Mouse (Mus musculus): ENCODE data around the gene Wdr34. TPM values are rescaled to one million over a fixed set of nuclear protein-coding genes. Genes with fewer than 3 reads are reported as not detected.

The Wdr34 gene
- 1 to 10 TPM; 4.4 to 5.0 TPM for total RNA-seq (2021)
- long read RNA-seq, experiment 1, transcript Wdr34-201 (9 exons, 1,814 nt) = major isoform, 11 of 11 reads
- long read RNA-seq, experiment 1, partial matches to known transcripts = 0 of 11 reads
- long read RNA-seq, experiment 1, other reads (novel, unspliced or antisense) = 0 of 11 reads
- long read RNA-seq, experiment 2, transcript Wdr34-201 (9 exons, 1,814 nt) = major isoform, 11 of 11 reads
- long read RNA-seq, experiment 2, partial matches to known transcripts = 0 of 11 reads
- long read RNA-seq, experiment 2, other reads (novel, unspliced or antisense) = 0 of 11 reads

- peak; percentile 99 for DNase-seq
- peak within 1 kb of the TSS; percentile 97 for H3K27ac ChIP-seq
- no peak for TF ChIP-seq CTCF (IDR thresholded peaks at IDR 0.05)
- peak within 1 kb of the TSS; percentile 81 for H3K4me3 ChIP-seq
- intact Hi-C loops (cut with DNase I) = loop anchor here (2.0 kb wide), 1 partner anchor 14 kb away; no protein-coding TSS in a partner anchor
These were observed at the start of gene Wdr34 for GRCm38 (mm10) chr2:30048699-30049388. Gene Wdr34, minus strand, starts transcription at chr2:30048881.

GRCm38 (mm10) chr2:30095882-30096527, 47.3 kb upstream of the Wdr34 start:
- intact Hi-C loops (cut with DNase I) = loop anchor here (1.0 to 2.0 kb wide), 2 partner anchors 19 to 53 kb away; partner anchors contain the start of gene Pkn3
- peak; percentile 59 for DNase-seq
- no peak overlapping the region for H3K4me3 ChIP-seq
- no peak overlapping the region for H3K27ac ChIP-seq
- TF ChIP-seq CTCF (IDR thresholded peaks at IDR 0.05) = peak; percentile 81

GRCm38 (mm10) chr2:30094208-30094588, 45.5 kb upstream of the Wdr34 start:
- peak overlapping the region; percentile 83 for H3K27ac ChIP-seq
- no peak for TF ChIP-seq CTCF (IDR thresholded peaks at IDR 0.05)
- intact Hi-C loops (cut with DNase I) = no loop called here
- peak overlapping the region; percentile 88 for H3K4me3 ChIP-seq
- no peak for DNase-seq

- intact Hi-C loops (cut with DNase I) = loop anchor here (2.0 kb wide), 1 partner anchor 15 kb away; no protein-coding TSS in a partner anchor
- peak; percentile 7; the same call in 1 of the 2 replicates for TF ChIP-seq CTCF (IDR thresholded peaks at IDR 0.05)
- peak within 1 kb of the TSS; percentile 83 for H3K27ac ChIP-seq
- peak within 1 kb of the TSS; percentile 88 for H3K4me3 ChIP-seq
- DNase-seq = peak; percentile 96
These were observed 45.0 kb upstream of the Wdr34 start, which contains the start of gene Zdhhc12 for GRCm38 (mm10) chr2:30093471-30094207. Gene Zdhhc12, minus strand, starts transcription at chr2:30093648.

GRCm38 (mm10) chr2:30092280-30092918, 43.7 kb upstream of the Wdr34 start:
- no peak for TF ChIP-seq CTCF (IDR thresholded peaks at IDR 0.05)
- Histone ChIP-seq H3K27ac (peak overlapping the region; percentile 83), H3K4me3 (peak overlapping the region; percentile 88)
- intact Hi-C loops (cut with DNase I) = loop anchor here (2.0 kb wide), 1 partner anchor 14 kb away; no protein-coding TSS in a partner anchor
- DNase-seq = no peak

- DNase-seq = no peak
- H3K4me3 ChIP-seq = no peak overlapping the region
- no peak for TF ChIP-seq CTCF (IDR thresholded peaks at IDR 0.05)
- H3K27ac ChIP-seq = no peak overlapping the region
- intact Hi-C loops (cut with DNase I) = no loop called here
These were observed 42.8 kb upstream of the Wdr34 start for GRCm38 (mm10) chr2:30091521-30091920.

GRCm38 (mm10) chr2:30087310-30087709, 38.6 kb upstream of the Wdr34 start:
- no peak for TF ChIP-seq CTCF (IDR thresholded peaks at IDR 0.05)
- Histone ChIP-seq H3K27ac (no peak overlapping the region), H3K4me3 (no peak overlapping the region)
- intact Hi-C loops (cut with DNase I) = no loop called here
- no peak for DNase-seq

GRCm38 (mm10) chr2:30084632-30085031, 36.0 kb upstream of the Wdr34 start:
- no peak for TF ChIP-seq CTCF (IDR thresholded peaks at IDR 0.05)
- no peak for DNase-seq
- H3K27ac ChIP-seq = no peak overlapping the region
- no peak overlapping the region for H3K4me3 ChIP-seq
- intact Hi-C loops (cut with DNase I) = no loop called here

GRCm38 (mm10) chr2:30084113-30084512, 35.4 kb upstream of the Wdr34 start:
- no peak for TF ChIP-seq CTCF (IDR thresholded peaks at IDR 0.05)
- intact Hi-C loops (cut with DNase I) = no loop called here
- H3K4me3 ChIP-seq = no peak overlapping the region
- DNase-seq = no peak
- H3K27ac ChIP-seq = no peak overlapping the region

- Histone ChIP-seq H3K4me3 (peak overlapping the region; percentile 64), H3K27ac (peak overlapping the region; percentile 88; the same call in 1 of the 2 replicates)
- no peak for TF ChIP-seq CTCF (IDR thresholded peaks at IDR 0.05)
- no peak for DNase-seq
- intact Hi-C loops (cut with DNase I) = no loop called here
These were observed 31.6 kb upstream of the Wdr34 start for GRCm38 (mm10) chr2:30080181-30080800.

GRCm38 (mm10) chr2:30078760-30079159, 30.1 kb upstream of the Wdr34 start:
- intact Hi-C loops (cut with DNase I) = loop anchor here (2.0 kb wide), 1 partner anchor 14 kb away; the partner anchor contains the start of gene Zdhhc12
- H3K4me3 ChIP-seq = peak overlapping the region; percentile 64
- H3K27ac ChIP-seq = peak overlapping the region; percentile 88
- DNase-seq = no peak
- TF ChIP-seq CTCF (IDR thresholded peaks at IDR 0.05) = no peak
